Mouse (Mus musculus) leukemia stem cell, adult 10-12 weeks (primary cell): ENCODE measurements around the gene Gbp4. TPM values are rescaled to one million over a fixed set of nuclear protein-coding genes. Genes with fewer than 3 reads are reported as not detected.

Source experiments
- polyA plus RNA-seq: library from polyadenylated mRNA; stranded (reverse); fragments of >175 nt; gene quantifications from 2 replicates; pipeline ENCODE4 v1.2.3, GENCODE M21; 2012; ENCODE audit warnings: low replicate concordance

The Gbp4 gene
- polyA plus RNA-seq, result 1.1 and 4.3 TPM in 2 replicates

DNA sequence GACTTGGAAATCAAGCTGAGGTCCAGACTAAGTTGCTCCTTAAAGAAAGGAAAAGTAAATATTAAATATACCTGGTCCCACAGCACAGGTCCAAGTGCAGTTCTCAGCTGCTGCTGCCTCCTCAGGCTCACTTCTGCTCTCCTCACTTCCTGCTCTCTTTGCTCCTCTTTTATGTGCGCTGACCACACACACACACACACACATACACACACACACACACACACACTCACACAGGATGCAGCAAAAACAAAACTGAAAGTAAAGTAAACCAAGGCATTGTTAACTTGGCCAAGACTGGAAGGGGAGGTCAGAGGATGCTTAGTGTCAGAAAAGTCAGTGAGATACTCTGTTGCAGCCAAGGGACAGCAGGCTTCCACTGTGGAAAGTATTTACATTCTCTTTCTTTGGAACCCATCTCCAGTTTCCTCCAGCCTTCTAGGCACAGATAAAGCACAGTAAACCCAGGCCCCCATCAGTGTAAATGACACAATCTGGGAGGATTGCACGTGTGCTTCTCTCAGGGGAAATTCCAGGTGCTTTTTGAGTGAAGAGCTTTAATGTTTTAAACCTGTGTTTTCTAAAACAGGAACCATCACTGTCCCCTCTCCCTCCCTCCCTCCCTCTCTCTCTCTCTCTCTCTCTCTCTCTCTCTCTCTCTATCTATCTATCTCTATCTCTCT is at the start of gene Gbp4, which contains the start of the genes Gbp9 and Gbp8:
Gene Gbp4 (minus strand): TSS at position 178 of the 680 bp plus-strand sequence.
Gene Gbp9 (minus strand): TSS at position 131 of the 680 bp plus-strand sequence.
Gene Gbp8 (minus strand): TSS at position 132 of the 680 bp plus-strand sequence.

Other genes with a start within 250 kb of the Gbp4 start
- 0.10 TPM in 1 of 2 replicates, not detected in the other for gene Abcg3, start 156.9 kb downstream of the Gbp4 start, polyA plus RNA-seq
- 1.7 and 2.8 TPM in 2 replicates for gene Gbp9, start within 50 bp of the Gbp4 start, polyA plus RNA-seq
- 0.36 and 1.8 TPM in 2 replicates for gene Gbp8, start within 50 bp of the Gbp4 start, polyA plus RNA-seq
- 0.68 TPM in 1 of 2 replicates, not detected in the other for gene Gbp10, start 99.9 kb upstream of the Gbp4 start, polyA plus RNA-seq
- 0.06 and 1.0 TPM in 2 replicates for gene Gm43302, start 154.1 kb upstream of the Gbp4 start, polyA plus RNA-seq
- gene Gbp6, start 154.1 kb upstream of the Gbp4 start, polyA plus RNA-seq, result 0.15 and 0.36 TPM in 2 replicates